Mouse (Mus musculus): ENCODE measurements around the gene Ntng2.

Ntng2 gene

GRCm38 (mm10) chr2:29252599-29253204 lies at the start of gene Ntng2:
Gene Ntng2 (minus strand): TSS chr2:29253005.
- peak in 1 of 2 experiments; percentile 19 for DNase-seq (ENCODE audit: low read depth in 2 of 2, low spot score in 2 of 2)

DNA sequence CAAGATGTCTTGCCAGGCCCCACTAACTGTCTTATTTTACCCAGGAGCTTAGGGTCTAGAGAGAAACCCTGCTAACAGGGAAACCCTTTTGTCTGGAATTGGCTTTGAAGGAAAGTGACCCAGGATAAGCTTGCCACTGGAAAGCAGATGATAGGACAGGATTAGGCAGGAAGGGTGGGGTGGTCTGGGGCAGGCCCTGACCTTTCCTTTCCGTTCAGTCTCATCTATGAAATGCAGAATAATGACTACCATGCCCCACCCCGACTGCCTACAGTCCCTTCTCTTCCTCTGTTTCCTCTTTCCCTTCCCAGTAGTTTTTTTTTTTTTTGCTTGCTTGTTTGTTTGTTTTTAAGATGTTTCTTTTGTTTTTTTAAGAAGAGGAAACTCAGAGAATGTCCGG lies 42.8 kb upstream of the Ntng2 start:
- DNase-seq (ENCODE audit: low read depth in 2 of 2, low spot score in 2 of 2): no peak

DNA sequence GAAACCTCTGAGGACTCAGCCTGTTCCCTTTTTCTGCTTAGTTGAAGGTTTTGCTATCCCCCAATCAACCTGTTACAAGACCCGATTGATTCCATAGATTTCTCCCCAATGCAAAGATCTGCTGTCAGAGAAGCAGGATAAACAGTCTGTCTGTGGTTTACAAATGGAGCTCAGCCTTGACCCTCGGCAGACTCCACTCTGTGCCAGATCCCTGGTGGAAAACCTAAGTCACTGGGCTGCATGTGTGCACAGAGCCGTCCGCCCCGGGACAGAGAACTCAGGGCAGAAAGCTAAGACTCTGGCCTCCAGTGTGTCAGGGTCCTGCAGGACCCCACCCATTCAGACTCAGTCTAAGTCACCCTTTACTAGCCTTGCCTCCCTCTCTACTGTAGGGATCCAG lies 34.8 kb upstream of the Ntng2 start:
- no peak for DNase-seq (ENCODE audit: low read depth in 2 of 2, low spot score in 2 of 2)

- DNase-seq (ENCODE audit: low read depth in 2 of 2, low spot score in 2 of 2): no peak
These were observed 24.9 kb upstream of the Ntng2 start for GRCm38 (mm10) chr2:29277703-29278121.

DNA sequence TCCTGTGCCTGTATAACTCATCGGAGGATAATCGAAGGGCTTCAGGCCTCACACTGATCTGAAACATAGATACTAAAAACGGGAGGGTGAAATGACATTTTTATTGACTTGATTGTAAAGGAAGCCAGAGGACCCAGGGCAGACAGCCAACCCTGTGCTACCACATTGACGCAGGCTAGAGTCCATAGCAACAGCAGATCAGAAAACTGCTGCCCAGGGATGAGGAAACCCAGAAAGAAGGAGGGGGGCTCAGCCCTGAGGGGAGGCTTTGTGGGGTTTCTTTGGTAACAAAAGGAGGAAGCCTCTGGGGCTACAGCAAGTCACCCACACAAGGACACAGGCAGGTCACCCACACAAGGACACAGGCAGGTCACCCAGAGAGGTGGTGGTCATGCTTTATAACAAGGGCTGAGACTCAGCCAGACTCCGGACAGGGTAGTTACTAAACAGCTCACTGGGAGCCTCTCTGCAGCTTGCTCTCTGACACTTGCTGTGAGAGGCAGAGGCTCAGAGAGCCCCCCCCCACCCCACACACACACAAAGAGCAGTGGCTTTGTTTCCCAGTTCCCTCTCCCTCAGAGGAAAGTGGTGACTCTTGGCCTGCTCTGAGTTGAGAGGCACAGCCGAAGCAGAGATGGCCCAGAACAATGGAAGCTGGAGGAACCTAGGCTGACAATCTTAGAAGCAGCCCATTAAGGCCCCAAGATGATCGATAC lies 19.2 kb upstream of the Ntng2 start:
- DNase-seq (ENCODE audit: low read depth in 2 of 2, low spot score in 2 of 2): no peak

DNA sequence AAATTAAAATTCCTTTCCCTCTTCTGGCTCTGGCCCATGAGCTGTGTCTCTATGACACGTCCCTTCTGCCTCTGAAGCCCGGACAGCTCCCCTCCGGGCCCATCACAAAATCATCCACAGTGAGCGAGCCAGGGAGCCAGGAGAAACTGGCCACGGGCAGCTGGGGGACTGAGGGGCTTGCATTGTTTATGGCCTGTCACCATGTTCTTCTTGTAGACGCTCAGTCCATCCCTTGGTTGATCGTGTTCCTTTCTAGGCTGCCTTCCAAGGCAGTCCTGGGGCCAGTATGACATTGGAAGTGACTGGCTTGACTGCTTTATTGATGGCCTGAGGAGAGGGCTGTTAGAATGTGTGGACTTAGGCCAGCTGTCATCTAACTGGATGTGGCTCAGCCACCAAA lies 18.3 kb upstream of the Ntng2 start:
- no peak for DNase-seq (ENCODE audit: low read depth in 2 of 2, low spot score in 2 of 2)

DNA sequence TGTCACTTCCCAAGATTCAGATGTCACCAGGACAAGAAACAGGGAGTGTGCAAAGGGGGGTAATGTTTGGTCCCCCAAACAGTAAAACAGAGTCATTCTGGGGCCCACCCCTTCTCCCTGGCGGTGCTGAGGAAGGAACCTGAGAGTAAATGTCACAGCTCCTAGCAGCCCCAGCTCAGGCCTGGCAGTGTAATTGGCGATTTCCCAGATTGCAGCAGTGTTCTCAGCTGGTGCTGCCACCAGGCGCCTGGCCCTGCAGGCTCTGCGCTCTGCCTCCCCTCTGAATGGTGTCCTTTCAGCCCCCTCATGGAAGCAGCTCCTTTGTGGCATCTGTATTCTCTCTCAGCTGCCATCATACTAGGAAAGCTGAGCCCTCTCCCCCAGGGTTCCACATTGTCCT lies 14.0 kb upstream of the Ntng2 start:
- no peak for DNase-seq (ENCODE audit: low read depth in 2 of 2, low spot score in 2 of 2)

- DNase-seq (ENCODE audit: low read depth in 2 of 2, low spot score in 2 of 2): no peak
These were observed 9.7 kb upstream of the Ntng2 start for GRCm38 (mm10) chr2:29262436-29262915.

- DNase-seq (ENCODE audit: low read depth in 2 of 2, low spot score in 2 of 2): no peak
These were observed 8.3 kb upstream of the Ntng2 start for GRCm38 (mm10) chr2:29261126-29261525.

GRCm38 (mm10) chr2:29253205-29253865 lies 530 bp upstream of the Ntng2 start:
- DNase-seq (ENCODE audit: low read depth in 2 of 2, low spot score in 2 of 2): no peak

GRCm38 (mm10) chr2:29252059-29252598 lies 676 bp downstream of the Ntng2 start:
- peak; percentile 11 to 13 for DNase-seq (ENCODE audit: low read depth in 2 of 2, low spot score in 2 of 2)

DNA sequence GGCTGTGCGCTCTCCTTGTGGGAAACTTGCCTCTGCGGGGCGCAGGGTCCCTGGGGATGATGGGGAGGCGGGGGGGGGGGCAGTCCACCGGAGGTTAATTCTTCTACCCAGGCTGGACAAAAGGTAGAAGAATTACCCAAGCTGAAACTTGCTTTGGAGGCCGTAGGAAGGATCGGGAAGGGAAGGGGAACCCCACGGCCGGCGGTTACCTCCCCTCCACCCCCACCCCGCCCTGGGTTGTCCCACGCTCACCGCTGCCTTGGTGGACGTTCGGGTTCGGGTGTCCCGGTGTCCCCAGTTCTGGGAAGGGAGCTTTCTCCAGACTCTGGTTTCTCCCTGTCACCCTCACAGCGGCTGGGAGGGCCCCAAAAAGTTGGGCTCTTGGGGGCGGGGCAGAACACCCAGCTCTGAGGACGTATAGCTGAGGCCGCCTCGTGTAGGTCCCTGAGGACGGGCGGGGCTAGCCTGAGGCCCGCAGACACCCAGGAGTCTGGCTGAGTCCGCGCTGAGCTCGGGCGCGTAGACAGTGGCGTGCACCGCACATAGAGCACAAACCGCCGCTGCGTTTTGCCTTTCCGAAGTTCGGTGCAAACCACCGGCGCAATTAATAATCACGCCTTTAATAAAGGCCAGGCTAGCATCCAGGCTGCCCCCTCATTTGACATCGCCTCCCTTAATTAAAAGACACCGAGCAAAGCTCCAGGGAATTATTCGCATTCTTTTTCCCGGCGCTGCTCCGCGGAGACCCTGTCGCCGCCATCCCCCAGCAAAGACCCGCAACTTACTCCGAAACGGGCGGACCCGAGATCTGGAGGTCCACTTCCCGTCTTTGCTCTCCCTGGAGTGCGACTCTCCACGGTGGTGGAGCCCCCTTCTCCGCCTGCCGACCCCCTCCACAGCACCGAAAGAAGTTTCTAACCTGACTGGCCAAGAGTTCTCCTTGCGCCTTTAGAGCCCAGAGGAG lies 1.4 kb downstream of the Ntng2 start:
- no peak for DNase-seq (ENCODE audit: low read depth in 2 of 2, low spot score in 2 of 2)

DNA sequence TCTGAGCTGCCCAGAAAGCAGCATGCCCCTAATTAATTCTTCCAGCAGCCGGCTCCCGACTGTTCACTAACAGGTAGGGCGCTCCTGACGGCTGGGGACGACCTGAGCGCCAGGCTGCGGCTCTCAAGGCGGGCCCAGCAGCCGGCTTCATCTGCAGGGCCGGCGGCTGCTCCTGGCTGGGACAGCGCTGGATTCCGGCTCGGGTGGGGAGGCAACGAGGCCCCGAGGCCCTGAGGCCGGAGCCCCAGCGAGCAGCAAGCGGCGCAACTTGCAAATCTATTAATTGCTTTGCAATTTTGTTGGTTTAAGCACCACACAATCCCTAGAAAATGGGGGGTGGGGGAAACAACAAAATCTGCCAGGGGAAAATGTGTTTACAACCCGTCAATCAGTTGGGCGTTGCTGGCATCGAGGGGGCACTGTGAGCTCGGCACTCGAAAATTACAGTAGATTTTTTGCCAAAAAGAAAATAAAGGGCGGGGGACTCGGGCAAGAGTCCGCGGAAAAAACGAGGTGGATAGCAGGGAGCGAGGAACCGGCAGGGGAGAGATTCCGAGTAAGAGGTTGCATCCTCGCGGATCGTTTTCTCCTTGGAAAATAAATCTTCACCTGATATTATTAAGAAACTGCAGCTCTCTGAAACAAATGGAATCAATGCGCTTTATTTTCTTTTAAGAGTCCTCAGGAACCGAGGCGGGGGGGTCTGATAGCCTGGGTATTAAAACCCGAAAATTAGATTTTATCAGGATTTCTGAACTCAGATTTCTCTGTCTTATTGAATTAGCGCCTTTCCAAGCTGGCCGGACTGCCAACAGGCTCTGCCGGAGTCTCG lies 2.3 kb downstream of the Ntng2 start:
- no peak for DNase-seq (ENCODE audit: low read depth in 2 of 2, low spot score in 2 of 2)

GRCm38 (mm10) chr2:29249852-29250251 lies 3.0 kb downstream of the Ntng2 start:
- DNase-seq (ENCODE audit: low read depth in 2 of 2, low spot score in 2 of 2): no peak

- DNase-seq (ENCODE audit: low read depth in 2 of 2, low spot score in 2 of 2): no peak
These were observed 4.3 kb downstream of the Ntng2 start for GRCm38 (mm10) chr2:29248551-29248950.

- DNase-seq (ENCODE audit: low read depth in 2 of 2, low spot score in 2 of 2): no peak
These were observed 5.4 kb downstream of the Ntng2 start for GRCm38 (mm10) chr2:29247386-29247785.

GRCm38 (mm10) chr2:29246891-29247290 lies 5.9 kb downstream of the Ntng2 start:
- no peak for DNase-seq (ENCODE audit: low read depth in 2 of 2, low spot score in 2 of 2)

DNA sequence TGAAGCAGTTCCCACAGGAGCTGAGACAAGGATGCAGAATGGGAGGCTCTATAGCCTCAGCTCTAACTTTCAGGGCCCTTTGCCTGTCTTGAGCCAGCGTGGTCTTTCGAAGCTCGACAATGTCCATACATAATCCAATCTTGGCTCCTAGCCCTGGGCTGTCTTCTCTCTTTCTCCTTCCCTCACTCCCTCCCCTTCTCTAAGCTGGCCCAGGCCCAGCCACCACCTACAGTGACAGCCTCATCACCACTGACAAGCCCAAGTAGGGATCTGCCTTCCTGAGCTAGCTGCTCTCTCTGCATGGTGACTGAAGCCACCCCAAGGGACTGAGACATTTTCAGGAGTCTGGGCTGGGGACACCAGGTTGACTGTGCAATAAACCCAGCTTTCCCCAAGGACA lies 6.5 kb downstream of the Ntng2 start:
- DNase-seq (ENCODE audit: low read depth in 2 of 2, low spot score in 2 of 2): no peak

DNA sequence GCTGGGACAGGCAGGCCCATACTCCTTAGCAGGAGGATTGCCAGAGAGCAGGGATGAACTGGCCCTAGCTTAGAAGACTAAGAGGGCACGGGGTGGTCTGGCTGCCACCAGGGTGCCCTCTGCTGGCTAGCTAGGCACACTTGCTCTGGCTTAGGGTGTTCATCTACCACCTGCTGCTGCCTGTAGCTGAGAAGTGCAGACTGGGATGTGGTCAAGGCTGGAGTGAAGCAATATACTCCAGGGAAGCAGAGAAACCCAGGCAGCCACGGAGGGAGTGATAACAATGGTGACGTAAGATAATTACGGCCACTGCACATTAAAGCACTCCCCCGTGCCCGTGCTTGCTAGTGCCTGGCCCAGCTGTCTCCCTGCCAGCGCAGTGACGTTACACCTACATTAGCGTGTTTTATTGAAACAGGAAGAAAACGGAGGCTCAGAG lies 7.4 kb downstream of the Ntng2 start:
- DNase-seq (ENCODE audit: low read depth in 2 of 2, low spot score in 2 of 2): no peak

GRCm38 (mm10) chr2:29239329-29239728 lies 13.5 kb downstream of the Ntng2 start:
- DNase-seq (ENCODE audit: low read depth in 2 of 2, low spot score in 2 of 2): no peak

Data from CD8-positive naive resting alpha-beta T cell, adult 2 months (primary cell).